Mouse (Mus musculus) embryonic facial prominence, embryonic 14.5 days (tissue): Measurements from ENCODE around the gene Adamts10. TPM values are rescaled to one million over a fixed set of nuclear protein-coding genes. Genes with fewer than 3 reads are reported as not detected.

Experiments used
- ATAC-seq: fragments of 200-750 bp; cut with Nextera tagmentation; 2 replicates; pipeline ENCODE4 v1.8.0; 2017; ENCODE audit warnings: low read depth, moderate number of reproducible peaks, moderate TSS enrichment
- DNase-seq: peaks from one replicate; pipeline ENCODE4 v3.0.0-alpha.2; 2015; ENCODE audit warnings: low spot score
- H3K27ac ChIP-seq: fragments of 300-500 bp; sonication (generic); replicated peaks from 2 replicates; pipeline ENCODE4 v1.5.1; 2014; ENCODE audit warnings: low read depth, mild to moderate bottlenecking, low read length, moderate library complexity
- H3K27me3 ChIP-seq: fragments of 300-500 bp; sonication (generic); replicated peaks from 2 replicates; pipeline ENCODE4 v1.6.1; 2014; ENCODE audit warnings: low read length; ENCODE audit not compliant: control insufficient read depth, insufficient read depth
- H3K36me3 ChIP-seq: fragments of 300-500 bp; sonication (generic); 2 replicates; pipeline ENCODE4 v1.6.1; 2014; ENCODE audit warnings: low read length, mixed read lengths; ENCODE audit not compliant: control insufficient read depth, insufficient read depth
- H3K4me1 ChIP-seq: fragments of 300-500 bp; sonication (generic); 2 replicates; pipeline ENCODE4 v1.6.1; 2014; ENCODE audit warnings: antibody characterized with exemption, low read length; ENCODE audit not compliant: control insufficient read depth, insufficient read depth
- H3K4me2 ChIP-seq: fragments of 300-500 bp; sonication (generic); 2 replicates; pipeline ENCODE4 v1.6.1; 2014; ENCODE audit warnings: low read depth, mild to moderate bottlenecking, low read length, moderate library complexity, mixed read lengths
- H3K4me3 ChIP-seq: fragments of 300-500 bp; sonication (generic); 2 replicates; pipeline ENCODE4 v1.5.1; 2014; ENCODE audit warnings: low read depth, mild to moderate bottlenecking, low read length
- H3K9ac ChIP-seq: fragments of 300-500 bp; sonication (generic); 2 replicates; pipeline ENCODE4 v1.6.1; 2014; ENCODE audit warnings: low read depth, mild to moderate bottlenecking, low read length, moderate library complexity, mixed read lengths
- H3K9me3 ChIP-seq: fragments of 300-500 bp; sonication (generic); 2 replicates; pipeline ENCODE4 v1.6.1; 2016; ENCODE audit warnings: low read length; ENCODE audit not compliant: control insufficient read depth
- WGBS: fragments of 180-500 bp; shearing (Covaris S2); extraction: QIAGEN DNeasy Blood & Tissue Kit; methylation state at CpG from one replicate; pipeline ENCODE4 v1.1.7; 2014; 5-methylcytosine and 5-hydroxymethylcytosine counted together
- polyA plus RNA-seq: library from polyadenylated mRNA; unstranded; fragments of >200 nt; fragmentation: Nextera tagmentation; extraction: Ambion mirVana; gene quantifications from 2 replicates; pipeline ENCODE4 v1.2.1, GENCODE M21; 2014

Adamts10 gene
- polyA plus RNA-seq, 1 experiment from 2014 or later: 64.3 TPM

GRCm38 (mm10) chr17:33564599-33564998 lies 40.6 kb downstream of the Adamts10 start:
- Histone ChIP-seq H3K9ac (no peak overlapping the region), H3K4me1 (no peaks in the 10 kb centered on the region), H3K4me3 (no peak overlapping the region), H3K27me3 (no peaks in the 10 kb centered on the region), H3K36me3 (no peaks in the 10 kb centered on the region), H3K27ac (no peak overlapping the region), H3K4me2 (no peak overlapping the region), H3K9me3 (no peaks in the 10 kb centered on the region)
- ATAC-seq: no peak
- DNase-seq: no peak
- WGBS: 53% methylated on average over 1 of the region's 1 CpGs

DNA sequence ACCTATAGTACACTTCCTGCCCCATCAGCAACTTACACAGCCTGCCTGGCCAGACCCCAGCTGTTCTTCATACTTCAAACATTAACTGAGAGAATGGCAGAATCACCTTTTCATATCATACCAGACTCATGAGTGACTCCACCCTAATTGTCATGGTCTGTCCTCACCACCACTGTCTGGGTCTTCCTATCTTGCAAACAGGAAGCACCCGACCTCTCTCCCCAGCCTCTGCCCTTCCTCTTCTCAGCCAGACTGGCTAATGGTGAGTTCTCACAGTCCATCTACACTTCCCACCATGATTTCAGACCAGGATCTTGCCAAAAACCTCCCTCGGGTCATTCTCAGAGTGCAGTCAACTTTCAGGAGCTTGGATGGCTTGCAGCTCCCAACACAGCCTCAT lies 42.2 kb downstream of the Adamts10 start:
- H3K9ac ChIP-seq: no peak overlapping the region
- H3K9me3 ChIP-seq: no peaks in the 10 kb centered on the region
- 66% methylated on average over 2 of the region's 2 CpGs for WGBS
- no peaks in the 10 kb centered on the region for H3K4me1 ChIP-seq
- no peak for ATAC-seq
- H3K4me2 ChIP-seq: no peak overlapping the region
- no peaks in the 10 kb centered on the region for H3K36me3 ChIP-seq
- no peak overlapping the region for H3K27ac ChIP-seq
- no peak for DNase-seq
- H3K27me3 ChIP-seq: no peaks in the 10 kb centered on the region
- no peak overlapping the region for H3K4me3 ChIP-seq

GRCm38 (mm10) chr17:33584061-33584460 lies 60.1 kb downstream of the Adamts10 start:
- Histone ChIP-seq H3K4me2 (no peak overlapping the region), H3K36me3 (no peaks in the 10 kb centered on the region), H3K9ac (no peak overlapping the region), H3K4me3 (no peak overlapping the region), H3K4me1 (no peaks in the 10 kb centered on the region), H3K27me3 (no peaks in the 10 kb centered on the region), H3K9me3 (no peaks in the 10 kb centered on the region), H3K27ac (no peak overlapping the region)
- WGBS: 88% methylated on average over 4 of the region's 4 CpGs
- no peak for ATAC-seq
- no peak for DNase-seq

GRCm38 (mm10) chr17:33586011-33586410 lies 62.0 kb downstream of the Adamts10 start:
- 73% methylated on average over 17 of the region's 17 CpGs for WGBS
- Histone ChIP-seq H3K27me3 (no peaks in the 10 kb centered on the region), H3K9me3 (no peaks in the 10 kb centered on the region), H3K4me1 (no peaks in the 10 kb centered on the region), H3K27ac (no peak overlapping the region), H3K4me2 (no peak overlapping the region), H3K36me3 (no peaks in the 10 kb centered on the region), H3K9ac (no peak overlapping the region), H3K4me3 (no peak overlapping the region)
- DNase-seq (no peak), ATAC-seq (no peak)

- Histone ChIP-seq H3K9me3 (peaks cover 10% of the 10 kb centered on the region), H3K27ac (no peak overlapping the region), H3K36me3 (no peaks in the 10 kb centered on the region), H3K9ac (no peak overlapping the region), H3K27me3 (no peaks in the 10 kb centered on the region), H3K4me2 (no peak overlapping the region), H3K4me1 (no peaks in the 10 kb centered on the region), H3K4me3 (no peak overlapping the region)
- DNase-seq (no peak), ATAC-seq (no peak)
Measured at GRCm38 (mm10) chr17:33597271-33597670, 73.3 kb downstream of the Adamts10 start.

GRCm38 (mm10) chr17:33598506-33598905 lies 74.5 kb downstream of the Adamts10 start:
- no peaks in the 10 kb centered on the region for H3K4me1 ChIP-seq
- peaks cover 10% of the 10 kb centered on the region for H3K9me3 ChIP-seq
- DNase-seq: no peak
- no peak for ATAC-seq
- no peak overlapping the region for H3K4me2 ChIP-seq
- H3K27ac ChIP-seq: no peak overlapping the region
- H3K9ac ChIP-seq: no peak overlapping the region
- 90% methylated on average over 5 of the region's 5 CpGs for WGBS
- H3K4me3 ChIP-seq: no peak overlapping the region
- H3K36me3 ChIP-seq: no peaks in the 10 kb centered on the region
- H3K27me3 ChIP-seq: no peaks in the 10 kb centered on the region

GRCm38 (mm10) chr17:33599836-33600475 lies 76.0 kb downstream of the Adamts10 start:
- Histone ChIP-seq H3K4me3 (no peak overlapping the region), H3K9me3 (peaks cover 10% of the 10 kb centered on the region), H3K4me2 (no peak overlapping the region), H3K27me3 (no peaks in the 10 kb centered on the region), H3K4me1 (no peaks in the 10 kb centered on the region), H3K9ac (no peak overlapping the region), H3K36me3 (no peaks in the 10 kb centered on the region), H3K27ac (no peak overlapping the region)
- 85% methylated on average over 8 of the region's 8 CpGs for WGBS
- DNase-seq (no peak), ATAC-seq (no peak)

GRCm38 (mm10) chr17:33600831-33601230 lies 76.8 kb downstream of the Adamts10 start:
- H3K36me3 ChIP-seq: no peaks in the 10 kb centered on the region
- no peak for DNase-seq
- peaks cover 10% of the 10 kb centered on the region for H3K9me3 ChIP-seq
- WGBS: 66% methylated on average over 3 of the region's 3 CpGs
- no peaks in the 10 kb centered on the region for H3K4me1 ChIP-seq
- no peak overlapping the region for H3K4me3 ChIP-seq
- H3K27ac ChIP-seq: no peak overlapping the region
- no peak overlapping the region for H3K4me2 ChIP-seq
- no peaks in the 10 kb centered on the region for H3K27me3 ChIP-seq
- no peak overlapping the region for H3K9ac ChIP-seq
- no peak for ATAC-seq

GRCm38 (mm10) chr17:33601947-33602346 lies 77.9 kb downstream of the Adamts10 start:
- no peak overlapping the region for H3K27ac ChIP-seq
- no peaks in the 10 kb centered on the region for H3K27me3 ChIP-seq
- no peak overlapping the region for H3K4me3 ChIP-seq
- no peaks in the 10 kb centered on the region for H3K4me1 ChIP-seq
- DNase-seq: no peak
- WGBS: 82% methylated on average over 12 of the region's 12 CpGs
- ATAC-seq: no peak
- no peak overlapping the region for H3K9ac ChIP-seq
- H3K36me3 ChIP-seq: no peaks in the 10 kb centered on the region
- H3K9me3 ChIP-seq: peaks cover 10% of the 10 kb centered on the region
- H3K4me2 ChIP-seq: no peak overlapping the region
